Mouse (Mus musculus) urinary bladder, postnatal 14 days (tissue): ENCODE results near the gene Imp4.

Experiments
- DNase-seq: peaks from one replicate; pipeline ENCODE4 v3.0.0; 2021; ENCODE audit warnings: low spot score

Imp4 gene

DNA sequence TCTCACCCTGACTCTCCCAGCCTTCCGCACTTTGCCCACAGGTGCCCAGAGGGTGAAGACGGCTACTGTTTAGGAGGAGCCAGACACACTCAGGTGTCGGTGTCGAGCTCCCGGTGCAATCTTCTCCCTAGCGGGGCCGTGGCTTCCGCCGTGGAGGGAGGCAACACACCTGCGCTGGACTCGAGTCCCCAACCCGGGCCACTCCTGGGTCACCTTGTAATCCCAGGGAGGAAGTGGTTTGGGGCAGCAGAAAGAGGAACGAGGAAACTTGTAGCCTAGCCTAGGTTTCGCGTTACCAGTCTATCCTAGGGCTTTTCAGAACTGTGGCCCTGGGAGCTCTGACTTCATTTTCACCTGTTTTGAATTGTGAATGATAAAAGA, 20.4 kb downstream of the Imp4 start:
- DNase-seq, result peak; percentile 44

DNA sequence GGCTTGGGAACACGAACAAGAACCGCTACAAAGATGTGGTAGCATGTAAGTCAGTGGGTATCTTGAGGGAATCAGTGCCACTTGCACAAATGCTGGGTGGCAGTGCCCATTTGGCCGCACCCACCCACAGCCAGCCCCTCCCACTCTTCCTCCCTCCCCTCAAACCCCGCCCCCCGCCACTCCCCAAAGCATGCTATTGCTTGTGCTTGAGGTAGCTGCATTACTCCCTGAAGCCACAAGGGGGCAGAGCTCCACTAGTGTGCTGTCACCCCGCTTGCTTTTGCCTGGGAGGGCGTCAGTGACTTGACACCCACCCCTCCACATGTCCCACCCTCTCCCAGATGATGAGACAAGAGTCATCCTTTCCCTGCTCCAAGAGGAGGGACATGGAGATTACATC, 23.1 kb downstream of the Imp4 start:
- peak; percentile 58 for DNase-seq

DNA sequence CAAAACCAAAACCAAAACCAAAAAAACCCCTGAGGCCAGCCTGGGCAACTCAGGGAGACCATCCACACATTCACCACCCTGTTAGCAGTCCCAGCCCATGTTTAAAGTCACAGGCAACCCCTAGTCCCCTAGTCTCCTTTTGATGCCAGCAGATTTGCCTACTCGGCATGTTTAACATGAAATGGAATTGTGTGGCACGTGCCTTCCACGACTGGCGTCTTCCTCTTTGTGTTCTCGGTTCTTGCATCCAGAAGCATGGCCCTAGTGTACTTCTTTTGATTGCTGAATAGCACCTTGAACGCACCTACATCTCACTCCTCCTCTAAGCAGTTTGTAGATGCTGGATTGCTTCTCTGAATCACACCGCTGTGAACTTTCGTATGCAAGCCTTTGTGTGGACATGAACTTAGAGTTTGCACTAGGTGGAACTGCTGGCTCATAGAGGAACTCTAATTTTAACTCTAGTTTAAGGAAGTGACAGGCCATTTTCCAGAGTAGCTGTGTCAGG, 24.7 kb downstream of the Imp4 start:
- no peak for DNase-seq

DNA sequence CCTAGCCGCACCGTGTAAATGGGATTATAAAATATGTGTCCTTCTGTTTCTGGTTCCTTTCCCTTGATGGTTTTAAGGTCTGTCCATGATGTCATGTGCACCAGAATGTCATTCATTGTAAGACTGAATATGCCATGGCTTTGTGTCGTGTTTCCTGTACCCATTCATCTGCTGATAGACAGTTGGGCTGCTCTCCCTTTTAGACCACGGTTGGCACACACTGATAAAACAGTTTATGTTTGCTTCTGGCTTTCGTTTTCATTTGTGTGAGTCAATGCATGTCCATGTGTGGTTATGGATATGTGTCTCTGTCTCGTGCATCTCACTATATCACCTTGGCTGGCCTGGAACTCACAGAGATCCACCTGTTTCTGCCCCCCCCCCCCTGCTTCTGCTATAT, 25.8 kb downstream of the Imp4 start:
- no peak for DNase-seq

DNA sequence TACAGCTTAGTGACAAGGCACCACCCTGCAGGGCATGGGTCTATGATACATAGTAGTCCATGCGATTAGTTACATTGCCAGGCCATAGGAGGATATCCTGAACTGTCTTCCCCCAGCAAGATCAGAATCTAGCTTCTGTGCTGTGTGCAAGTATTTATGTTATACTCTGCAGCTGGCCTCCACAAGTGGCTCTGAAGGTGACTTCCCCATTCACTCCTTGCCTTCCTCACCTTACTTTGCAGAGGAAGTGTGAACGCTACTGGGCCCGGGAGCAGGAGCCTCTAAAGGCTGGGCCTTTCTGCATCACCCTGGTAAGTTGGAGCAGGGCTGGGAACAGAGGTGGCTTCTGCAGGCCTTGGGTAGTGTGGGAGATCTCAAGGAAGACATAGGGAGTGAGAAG, 28.4 kb downstream of the Imp4 start:
- DNase-seq, result no peak

DNA sequence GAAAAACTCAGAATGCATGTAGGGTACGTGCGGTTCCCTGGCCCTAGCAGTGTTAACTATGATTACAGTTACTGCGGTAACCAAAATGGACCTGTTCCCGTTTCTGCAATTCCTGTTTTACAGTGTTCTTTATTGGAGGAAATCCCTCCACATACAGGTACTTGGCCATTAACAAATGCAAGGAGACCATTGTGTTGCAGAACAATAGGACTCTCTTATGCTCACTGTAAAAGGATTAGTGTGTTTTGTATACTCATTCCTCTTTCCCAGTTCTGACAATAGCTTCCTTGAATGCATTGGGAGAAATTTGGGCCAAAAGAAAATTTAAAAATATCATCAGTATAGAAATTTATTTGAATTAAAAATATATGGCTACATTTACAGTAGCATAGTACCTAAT, 28.8 kb downstream of the Imp4 start:
- no peak for DNase-seq

DNA sequence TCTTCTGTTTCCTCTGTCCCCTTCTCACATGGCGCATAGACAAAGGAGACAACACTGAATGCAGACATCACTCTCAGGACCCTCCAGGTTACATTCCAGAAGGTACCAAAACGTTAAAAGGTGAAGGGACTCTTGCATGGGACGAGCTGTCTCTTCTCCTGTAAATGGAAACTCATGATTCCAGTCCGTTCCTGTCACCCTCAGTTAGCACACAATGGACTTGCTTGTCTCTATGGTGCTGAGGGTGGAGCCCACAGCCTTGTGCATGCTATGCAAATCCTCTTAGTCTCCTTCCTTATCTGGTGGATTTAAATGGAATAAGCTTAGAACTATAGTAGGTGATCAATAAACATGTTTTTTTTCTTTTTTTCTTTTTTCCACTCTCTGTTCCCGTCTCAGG, 30.1 kb downstream of the Imp4 start:
- DNase-seq, result no peak

DNA sequence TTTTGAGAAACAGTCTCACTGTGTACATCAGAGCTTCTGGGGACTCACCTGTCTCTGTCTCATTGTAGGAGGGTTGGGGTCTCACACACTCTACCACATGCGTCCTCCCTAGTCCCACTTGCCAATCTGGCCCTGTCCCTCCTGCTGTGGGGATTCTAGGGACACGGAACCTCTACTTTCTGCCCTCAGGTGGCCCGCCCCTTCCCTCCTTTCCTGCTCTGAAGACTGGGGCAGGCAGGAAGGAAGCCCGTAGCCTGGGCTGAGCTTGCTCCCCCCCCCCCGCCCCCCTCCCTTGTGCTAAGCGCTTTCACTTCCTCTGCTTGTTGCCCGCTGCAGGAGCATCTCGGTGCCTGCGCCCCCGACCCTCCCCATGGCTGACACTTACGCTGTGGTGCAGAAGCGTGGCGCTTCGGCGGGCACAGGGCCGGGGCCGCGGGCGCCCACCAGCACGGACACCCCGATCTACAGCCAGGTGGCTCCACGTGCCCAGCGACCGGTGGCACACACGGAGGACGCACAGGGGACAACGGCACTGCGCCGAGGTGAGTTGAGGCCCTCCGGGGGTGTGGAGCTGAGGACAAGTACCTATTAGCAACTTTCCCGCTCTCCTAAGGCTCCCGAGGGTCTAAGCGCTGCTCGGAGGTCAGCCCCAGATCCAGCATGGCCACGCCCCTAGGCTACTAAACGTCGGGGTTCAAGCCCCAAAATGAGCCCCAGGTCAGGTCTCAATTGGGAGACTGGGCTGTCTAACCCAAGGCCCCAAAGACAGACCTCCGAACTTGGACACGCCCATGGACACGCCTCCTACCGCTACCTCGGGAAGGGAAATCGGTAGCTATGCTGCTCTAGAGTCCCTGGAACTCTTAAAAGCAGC, 33.0 kb downstream of the Imp4 start:
- peak; percentile 41 for DNase-seq

DNA sequence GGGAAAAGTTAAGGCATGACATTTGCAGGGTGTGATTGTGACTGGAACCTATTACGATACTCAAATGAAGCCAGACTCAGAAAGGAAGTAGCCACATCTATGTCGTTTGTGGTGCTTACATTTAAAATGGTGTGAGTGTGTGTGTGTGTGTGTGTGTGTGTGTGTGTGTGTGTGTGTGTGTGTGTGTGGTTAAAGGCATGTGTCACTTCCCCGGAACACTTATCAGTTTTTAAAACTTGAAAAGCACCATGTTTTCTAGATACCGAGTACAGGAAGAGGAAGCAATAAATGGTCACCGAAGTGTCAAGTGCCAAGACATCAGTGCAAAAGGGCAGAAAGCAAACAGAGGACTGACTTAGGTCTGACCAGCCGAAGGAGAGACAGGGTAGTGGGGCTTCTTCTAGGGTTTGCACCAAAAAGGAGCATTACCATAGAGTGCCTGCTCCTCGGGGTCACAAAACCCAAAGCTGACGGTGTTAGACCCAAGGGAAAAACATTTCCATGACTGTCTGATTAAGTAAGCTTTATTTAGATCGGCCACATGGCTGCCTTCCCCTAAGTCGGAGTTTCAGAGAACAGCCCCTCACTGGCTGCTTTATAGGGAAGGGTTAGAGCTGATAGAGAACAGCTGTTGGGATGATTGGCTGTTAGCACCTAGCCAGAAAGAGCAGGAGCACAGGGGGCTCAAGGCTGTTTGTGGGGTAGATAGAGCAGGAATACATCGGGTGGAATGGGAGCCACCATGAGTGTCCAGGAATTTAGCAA, 39.4 kb downstream of the Imp4 start:
- DNase-seq, result no peak

DNA sequence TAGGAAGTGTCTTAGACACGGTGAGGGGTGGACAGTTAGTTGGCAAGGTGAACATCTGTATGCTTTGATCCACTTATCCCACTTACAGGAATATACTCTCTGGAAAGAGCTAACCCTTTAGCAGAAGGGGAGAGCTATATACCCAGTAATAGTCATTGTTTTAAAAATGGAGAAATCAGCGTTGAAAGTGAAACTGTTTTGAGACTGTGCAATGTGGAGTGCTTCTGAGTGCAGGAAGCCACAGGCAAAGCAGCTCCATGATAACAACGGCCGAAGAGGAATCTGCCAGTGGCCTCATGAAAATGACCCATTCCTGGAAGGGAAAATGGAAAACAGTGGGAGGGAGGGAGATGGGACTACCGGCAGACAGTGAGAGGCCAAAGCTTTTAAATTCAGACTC, 41.1 kb downstream of the Imp4 start:
- no peak for DNase-seq

DNA sequence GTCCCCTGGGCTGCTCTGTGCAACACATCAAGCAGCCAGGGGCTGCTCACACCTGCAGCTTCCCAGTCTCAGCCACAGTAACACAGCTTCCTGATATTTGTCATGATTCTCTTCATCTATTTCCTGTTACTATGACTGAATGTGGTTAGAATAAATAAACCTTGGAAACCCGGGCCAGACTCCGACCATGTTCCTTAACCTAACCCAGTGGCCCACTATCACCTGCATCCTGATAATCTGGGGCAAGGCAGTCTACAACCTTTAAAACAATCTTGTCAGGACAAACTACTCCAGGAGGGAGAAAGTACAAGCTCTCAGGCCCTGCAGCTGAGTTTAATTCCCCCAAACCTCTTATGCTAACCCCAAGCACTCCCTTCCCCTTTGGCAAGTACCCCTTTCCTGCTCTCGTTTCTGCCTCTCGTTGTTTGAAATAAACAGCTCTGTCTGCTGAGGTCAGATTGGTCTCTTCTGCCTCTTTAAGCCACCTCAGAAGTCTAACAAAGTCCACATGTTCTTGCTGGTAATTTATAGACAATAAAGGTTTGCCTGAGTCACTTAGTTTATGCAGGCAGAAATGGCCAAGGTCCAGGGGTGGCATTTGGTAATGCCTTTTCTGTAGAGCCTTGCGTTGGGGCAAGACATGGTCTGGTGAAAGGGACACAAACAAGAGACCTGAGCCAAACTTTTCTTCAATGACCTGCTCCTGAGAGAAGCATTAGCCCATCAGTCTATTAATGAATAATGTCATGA, 42.4 kb downstream of the Imp4 start:
- no peak for DNase-seq

DNA sequence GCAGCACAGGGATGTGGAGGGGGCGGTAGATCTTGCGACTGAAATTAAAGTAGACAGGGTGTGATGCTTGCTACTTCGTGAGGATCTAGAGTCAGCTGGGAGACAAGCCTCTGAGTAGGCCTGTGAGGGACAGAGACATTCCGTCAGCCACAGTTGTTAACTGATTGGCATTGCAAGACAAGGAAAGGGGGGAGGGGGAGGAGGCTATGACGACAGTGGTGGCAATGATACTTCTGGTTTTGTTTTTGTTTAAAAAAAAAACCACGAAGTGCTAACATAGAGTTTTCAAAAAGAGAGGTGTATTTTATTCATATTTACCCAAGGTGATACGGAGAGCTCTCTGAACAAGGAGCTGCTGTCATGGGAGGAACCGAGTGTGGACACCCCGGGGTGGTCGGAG, 44.8 kb downstream of the Imp4 start:
- no peak for DNase-seq

DNA sequence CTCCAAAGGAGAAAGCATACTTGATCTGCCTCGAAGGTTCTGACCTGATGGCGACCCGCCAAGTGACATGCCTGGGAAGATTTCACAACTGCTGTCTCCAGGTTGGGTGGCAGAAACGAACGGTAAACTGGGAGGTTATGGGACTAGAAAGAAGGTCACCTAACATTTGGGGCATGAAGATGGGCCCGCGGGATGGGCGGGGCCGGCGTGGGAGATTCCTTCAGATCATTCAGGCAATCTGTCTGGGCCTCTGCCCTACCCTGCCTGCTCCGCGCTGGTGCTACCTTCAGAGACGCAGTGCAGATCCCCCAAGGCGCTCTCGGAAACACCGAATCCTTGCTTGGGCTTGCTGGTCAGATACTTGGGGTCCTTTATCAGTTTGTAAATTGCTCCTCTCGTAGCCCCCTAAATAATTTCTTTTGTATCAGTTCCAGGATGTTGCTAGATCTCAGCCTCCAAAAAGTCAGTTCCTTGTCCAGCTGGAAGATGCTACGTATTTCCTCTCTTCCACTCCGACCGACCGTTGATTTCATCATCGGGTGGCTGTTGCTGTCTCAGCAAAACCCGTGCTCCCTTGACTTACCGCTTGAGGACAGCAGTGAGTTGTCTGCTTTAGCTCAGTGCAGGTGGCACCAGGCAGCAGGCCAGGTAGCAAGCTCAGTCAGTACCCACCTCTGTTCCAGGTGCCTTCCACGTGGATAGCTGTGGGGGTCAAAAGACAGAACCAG, 46.0 kb downstream of the Imp4 start:
- DNase-seq, result peak; percentile 52

DNA sequence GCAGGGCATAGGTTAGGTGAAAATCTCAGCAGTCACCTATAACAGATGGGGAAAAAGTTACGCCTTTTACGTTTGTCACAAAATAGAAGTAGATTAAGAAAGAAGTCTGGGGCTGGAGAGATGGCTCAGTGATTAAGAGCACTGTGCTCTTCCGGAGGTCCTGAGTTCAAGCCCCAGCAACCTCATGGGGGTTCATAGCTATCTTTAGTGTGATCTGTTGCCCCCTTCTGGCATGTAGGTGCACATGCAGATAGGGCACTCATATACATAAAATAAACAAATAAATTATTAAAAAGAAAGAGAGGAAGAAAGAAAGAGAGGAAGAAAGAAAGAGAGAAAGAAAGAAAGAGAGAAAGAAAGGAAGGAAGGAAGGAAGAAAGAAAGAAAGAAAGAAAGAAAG, 47.7 kb downstream of the Imp4 start:
- no peak for DNase-seq

DNA sequence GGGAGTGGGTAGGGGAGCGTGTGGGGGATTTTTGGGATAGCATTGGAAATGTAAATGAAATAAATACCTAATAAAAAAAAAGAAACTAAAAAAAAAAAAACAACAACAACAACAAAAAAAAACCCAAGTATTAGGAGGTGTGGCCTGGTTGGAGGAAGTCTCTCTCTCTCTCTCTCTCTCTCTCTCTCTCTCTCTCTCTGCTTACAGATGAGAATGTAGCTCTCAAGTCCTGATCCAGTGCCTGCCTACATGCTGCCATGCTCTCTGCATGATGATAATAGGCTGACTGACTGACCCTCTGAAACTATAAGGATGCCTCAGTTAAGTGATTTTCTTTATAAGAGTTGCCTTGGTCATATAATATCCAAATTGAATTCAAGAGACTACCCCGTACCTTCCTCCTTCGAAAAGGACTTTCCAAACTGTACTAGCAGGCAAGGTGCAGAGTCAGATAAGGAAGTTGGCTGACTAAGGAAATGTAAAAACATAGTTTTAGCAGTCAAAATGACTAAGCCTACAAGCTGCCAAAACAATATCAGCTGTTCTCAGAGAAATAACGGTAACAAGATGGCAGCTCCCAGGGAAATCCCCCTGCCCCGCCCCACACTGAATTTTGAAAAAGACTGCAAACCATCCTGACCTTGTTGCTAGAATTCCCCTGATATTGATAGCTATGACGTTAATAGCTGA, 50.3 kb downstream of the Imp4 start:
- no peak for DNase-seq

DNA sequence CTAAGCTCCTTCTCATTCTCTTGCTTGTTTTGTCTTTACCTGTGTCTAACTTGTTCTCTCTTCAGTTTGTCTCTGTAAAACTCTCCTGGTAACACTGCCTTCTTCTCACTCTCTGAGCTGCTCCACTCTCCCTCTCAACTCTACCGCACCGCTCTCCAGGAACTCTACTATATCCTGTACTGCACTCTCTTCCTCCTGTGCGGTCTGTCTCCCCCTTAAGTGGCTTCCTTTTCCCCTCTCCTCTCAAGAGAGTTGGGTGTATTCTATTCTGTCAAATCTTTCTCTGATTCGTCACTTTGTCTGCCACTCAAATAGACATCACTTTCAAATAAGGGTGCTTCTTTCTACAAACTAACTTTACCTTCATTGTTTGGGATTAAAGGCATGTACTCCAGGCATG, 51.8 kb downstream of the Imp4 start:
- no peak for DNase-seq
